Mouse (Mus musculus) bone marrow macrophage, adult 2 months (primary cell): ENCODE data around the gene Adra2b.

Experiments
- CTCF ChIP-seq: IDR thresholded peaks from 2 replicates; pipeline ENCODE4 v1.5.1; 2012; ENCODE audit warnings: low read depth, mild to moderate bottlenecking, low read length, moderate library complexity
- POLR2A ChIP-seq: IDR thresholded peaks from 2 replicates; pipeline ENCODE4 v1.6.1; 2012; ENCODE audit warnings: mild to moderate bottlenecking, low read depth, low read length, borderline replicate concordance

GRCm38 (mm10) chr2:127369703-127370376 is 6.8 kb downstream of the Adra2b start:
- TF ChIP-seq POLR2A (no peak), CTCF (no peak)
